8 mouse cellular contexts compared by ENCODE assay signal in the genomic region with DNA sequence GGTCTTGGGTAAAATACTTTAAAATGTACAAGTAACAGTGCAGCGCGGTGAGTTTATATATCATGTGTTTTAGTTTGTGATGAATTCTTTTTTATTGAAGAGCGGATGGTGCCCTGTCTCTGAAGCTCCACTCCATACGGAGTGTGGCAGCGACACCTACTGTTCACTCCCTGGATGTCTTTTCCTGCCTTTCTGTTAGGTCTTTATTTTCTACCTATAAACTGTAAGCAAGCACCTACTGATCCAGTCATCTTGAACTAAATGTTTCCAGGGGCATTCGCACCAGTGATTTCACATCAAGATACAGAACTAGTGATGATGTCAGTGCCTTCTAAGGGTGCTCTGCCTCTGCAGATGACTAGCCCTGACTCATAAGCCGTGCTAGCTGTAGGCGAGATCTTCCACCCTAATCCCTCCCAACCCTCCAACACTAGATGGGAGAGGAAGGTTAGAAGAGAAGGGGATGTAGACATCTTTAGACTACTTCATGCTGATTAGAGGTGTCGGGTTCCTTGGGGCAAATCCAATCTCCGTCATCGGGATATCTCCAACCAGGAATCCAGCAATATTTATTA. TPM values are rescaled to one million over a fixed set of nuclear protein-coding genes. Genes with fewer than 3 reads are reported as not detected.
A peak's percentile ranks its signal among the peaks of the same experiment; 100 is the strongest.
DNase-seq lines count a peak whose midpoint lies in the region; ATAC-seq and TF ChIP-seq lines count a peak whose summit lies in the region.
"Had no signal": no experiment of that assay in that cellular context is flagged by ENCODE, and none has a peak within 500 bp of the region (broad histone marks: within the 10 kb centered on the region; RNA-seq: fewer than 3 reads in every experiment).

No protein-coding gene starts in this region.

- TF ChIP-seq CTCF in lung, adult 2 months (IDR thresholded peaks at IDR 0.05; ENCODE audit: insufficient read depth, low read length) = peak; percentile 66

- peaks cover 8% of the 10 kb centered on the region for H3K4me1 ChIP-seq in kidney, embryonic 16.5 days (ENCODE audit: insufficient read depth, low read length)
- no peaks in the 10 kb centered on the region for H3K4me1 ChIP-seq in lung, adult 2 months (ENCODE audit: control insufficient read depth, insufficient read depth, low read length)
- H3K4me1 ChIP-seq: megakaryocyte, embryonic 14.5 days had no signal

- H3K27ac ChIP-seq in kidney, embryonic 16.5 days (ENCODE audit: low read length) = no peak overlapping the region

- no peak for ATAC-seq in kidney, embryonic 16.5 days (ENCODE audit: low FRiP score, low TSS enrichment)

- no peak overlapping the region for H3K4me3 ChIP-seq in kidney, embryonic 16.5 days (ENCODE audit: low read length)
- H3K4me3 ChIP-seq in lung, adult 2 months (replicated peaks; ENCODE audit: extremely low read depth, low read depth, low read length) = no peak overlapping the region
- H3K4me3 ChIP-seq: megakaryocyte, embryonic 14.5 days had no signal

- H3K36me3 ChIP-seq in kidney, embryonic 16.5 days (ENCODE audit: insufficient read depth, low read length) = peaks cover 20% of the 10 kb centered on the region; the same call in 1 of the 2 replicates

- WGBS in kidney, embryonic 16.5 days = 74% methylated on average over 11 of the region's 11 CpGs
- WGBS in lung, adult 2 months = 73% methylated on average over 11 of the region's 11 CpGs

- no peak for TF ChIP-seq POLR2A in lung, adult 2 months (IDR thresholded peaks at IDR 0.05; ENCODE audit: borderline replicate concordance, extremely low read depth, low read depth, low read length)

- no peaks in the 10 kb centered on the region for H3K27me3 ChIP-seq in kidney, embryonic 16.5 days (ENCODE audit: insufficient read depth, low read length)
- H3K27me3 ChIP-seq: megakaryocyte, embryonic 14.5 days had no signal

- no peak overlapping the region for H3K9ac ChIP-seq in kidney, embryonic 16.5 days (replicated peaks; ENCODE audit: low read length)

- no peak overlapping the region for H3K4me2 ChIP-seq in kidney, embryonic 16.5 days (replicated peaks; ENCODE audit: low read depth, low read length)

- peak; percentile 35 for DNase-seq in kidney, adult 18-20 months
- DNase-seq in MN1 (ENCODE audit: low spot score) = peak; percentile 37
- DNase-seq in adrenal gland, postnatal 25 days = peak; percentile 45
- DNase-seq in kidney, postnatal 10 days = peak; percentile 73
- DNase-seq in lung, adult 2 months = peak; percentile 29
- DNase-seq in testis, postnatal 10 days (ENCODE audit: low spot score) = peak; percentile 72

- no peaks in the 10 kb centered on the region for H3K9me3 ChIP-seq in kidney, embryonic 16.5 days (ENCODE audit: low read length)
- H3K9me3 ChIP-seq: megakaryocyte, embryonic 14.5 days had no signal

RNA-seq across cellular contexts. Expression of gene Kif14, which starts 55.3 kb away (rescaled TPM):
- 4.7 and 6.7 TPM in 2 replicates for polyA plus RNA-seq in kidney, embryonic 16.5 days (2015; fragmentation: Nextera tagmentation; extraction: Ambion mirVana)
- total RNA-seq in adrenal gland, postnatal 25 days (2021) = 1.6 and 2.7 TPM in 2 replicates
- polyA plus RNA-seq in lung, adult 2 months (2012; rRNA removed) = 0.07 and 0.25 TPM in 2 replicates
